Mouse (Mus musculus) limb, embryonic 13.5 days (tissue): ENCODE measurements around the gene Actg2. TPM values are rescaled to one million over a fixed set of nuclear protein-coding genes. Genes with fewer than 3 reads are reported as not detected.
A peak's percentile ranks its signal among the peaks of the same experiment; 100 is the strongest.

ENCODE experiments used
- ATAC-seq: fragments of 200-750 bp; cut with Nextera tagmentation; 2 replicates; pipeline ENCODE4 v1.8.0; 2017; ENCODE audit warnings: low read depth, moderate number of reproducible peaks, moderate TSS enrichment; ENCODE audit not compliant: low FRiP score
- H3K27ac ChIP-seq: fragments of 300-500 bp; sonication (generic); 2 replicates; pipeline ENCODE4 v1.5.1; 2015; ENCODE audit warnings: inconsistent platforms, mild to moderate bottlenecking, moderate library complexity
- H3K27me3 ChIP-seq: fragments of 300-500 bp; sonication (generic); 2 replicates; pipeline ENCODE4 v1.6.1; 2015; ENCODE audit warnings: mild to moderate bottlenecking, inconsistent platforms
- H3K36me3 ChIP-seq: fragments of 300-500 bp; sonication (generic); 2 replicates; pipeline ENCODE4 v1.6.1; 2015; ENCODE audit warnings: inconsistent platforms, mild to moderate bottlenecking, moderate library complexity
- H3K4me1 ChIP-seq: fragments of 300-500 bp; sonication (generic); 2 replicates; pipeline ENCODE4 v1.6.1; 2015; ENCODE audit warnings: inconsistent platforms
- H3K4me2 ChIP-seq: fragments of 300-500 bp; sonication (generic); replicated peaks from 2 replicates; pipeline ENCODE4 v1.6.1; 2015; ENCODE audit warnings: inconsistent platforms, mild to moderate bottlenecking, moderate library complexity
- H3K4me3 ChIP-seq: fragments of 300-500 bp; sonication (generic); 2 replicates; pipeline ENCODE4 v1.5.1; 2015; ENCODE audit warnings: moderate library complexity, mild to moderate bottlenecking, inconsistent platforms
- H3K9ac ChIP-seq: fragments of 300-500 bp; sonication (generic); 2 replicates; pipeline ENCODE4 v1.6.1; 2015; ENCODE audit warnings: mild to moderate bottlenecking, inconsistent platforms
- H3K9me3 ChIP-seq: fragments of 300-500 bp; sonication (generic); 2 replicates; pipeline ENCODE4 v1.6.1; 2016; ENCODE audit warnings: inconsistent platforms
- WGBS: fragments of 180-500 bp; shearing (Covaris S2); methylation state at CpG from one replicate; pipeline ENCODE4 v1.1.7; 2015; 5-methylcytosine and 5-hydroxymethylcytosine counted together
- polyA plus RNA-seq: library from polyadenylated mRNA; unstranded; fragments of >200 nt; fragmentation: Nextera tagmentation; extraction: Ambion mirVana; gene quantifications from 2 replicates; pipeline ENCODE4 v1.2.1, GENCODE M21; 2015

Gene Actg2
- polyA plus RNA-seq, 1 experiment from 2014 or later = 2.9 TPM

- Histone ChIP-seq H3K27ac (peak overlapping the region; percentile 75; the same call in 1 of the 2 replicates), H3K27me3 (no peaks in the 10 kb centered on the region), H3K4me2 (peak overlapping the region; percentile 71), H3K9me3 (no peaks in the 10 kb centered on the region), H3K4me1 (peaks cover 15% of the 10 kb centered on the region), H3K36me3 (peaks cover 4% of the 10 kb centered on the region; the same call in 1 of the 2 replicates), H3K9ac (peak overlapping the region; percentile 59), H3K4me3 (peak overlapping the region; percentile 74)
- WGBS = 26% methylated on average over 6 of the region's 6 CpGs
- peak; percentile 10; the same call in 1 of the 2 replicates for ATAC-seq
These were observed 28.9 kb downstream of the Actg2 start for GRCm38 (mm10) chr6:83507168-83507546.

DNA sequence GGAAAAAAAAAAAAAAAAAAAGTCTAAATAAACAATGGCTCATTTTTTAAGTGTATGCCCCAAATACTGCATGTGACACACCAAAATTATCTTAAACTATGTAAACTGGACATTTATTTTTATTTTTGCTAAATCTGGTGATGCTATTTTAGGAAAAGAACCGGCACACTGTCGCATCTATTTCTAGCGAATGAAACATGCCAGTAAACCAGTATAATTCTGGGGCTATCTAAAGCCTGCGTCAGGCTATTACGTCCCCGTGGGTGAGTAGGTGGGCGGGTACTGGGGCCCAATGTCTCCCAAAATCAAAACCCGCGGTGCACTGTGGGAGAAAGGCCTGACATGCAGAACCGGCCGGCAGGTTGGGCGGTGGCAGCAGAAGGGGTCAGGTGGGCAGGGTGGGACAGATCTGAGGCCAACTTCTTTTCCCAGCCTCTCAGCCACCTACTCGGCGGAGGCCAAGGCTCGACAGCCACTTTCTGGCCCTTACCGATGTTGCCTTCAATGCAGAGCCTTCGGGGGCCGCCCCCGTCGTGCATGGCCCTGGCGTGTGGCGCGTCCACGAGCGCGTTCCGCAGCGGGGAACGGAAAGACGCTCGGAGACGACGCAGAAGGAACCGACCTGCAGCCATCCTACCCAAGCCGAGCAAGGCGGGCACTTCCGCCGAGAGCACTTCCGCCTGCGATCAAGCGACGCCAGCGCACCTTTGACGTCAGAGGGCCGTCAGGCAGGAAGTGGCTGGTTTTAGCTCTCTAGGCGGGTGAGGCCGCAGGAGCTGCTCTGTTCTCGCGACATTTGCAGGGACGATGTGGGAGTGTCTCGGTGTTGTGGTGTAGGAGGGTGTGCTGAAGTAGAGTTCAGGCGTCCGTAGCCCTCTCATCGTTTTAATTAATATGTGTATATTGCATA, 29.6 kb downstream of the Actg2 start, which contains the start of gene Dguok:
Dguok (minus strand) TSS at position 712 of the 910 bp plus-strand sequence.
- peak within 1 kb of the TSS; percentile 86 for H3K9ac ChIP-seq
- no peaks in the 10 kb centered on the region for H3K27me3 ChIP-seq
- H3K4me1 ChIP-seq = peaks cover 15% of the 10 kb centered on the region
- H3K9me3 ChIP-seq = no peaks in the 10 kb centered on the region
- H3K36me3 ChIP-seq = peaks cover 4% of the 10 kb centered on the region; the same call in 1 of the 2 replicates
- H3K4me2 ChIP-seq = peak within 1 kb of the TSS; percentile 71
- peak within 1 kb of the TSS; percentile 96 for H3K27ac ChIP-seq
- WGBS = under 1% methylated on average over 54 of the region's 54 CpGs
- H3K4me3 ChIP-seq = peak within 1 kb of the TSS; percentile 74
- peak; percentile 99 for ATAC-seq

GRCm38 (mm10) chr6:83505554-83505953, 30.5 kb downstream of the Actg2 start:
- Histone ChIP-seq H3K4me2 (peak overlapping the region; percentile 71), H3K4me1 (peaks cover 15% of the 10 kb centered on the region), H3K9me3 (0 out of 2 replicates have a peak, but pooled peaks cover under 1% of the 10 kb centered on the region), H3K27ac (no peak overlapping the region), H3K4me3 (peak overlapping the region; percentile 74), H3K9ac (peak overlapping the region; percentile 86), H3K36me3 (peaks cover 4% of the 10 kb centered on the region; the same call in 1 of the 2 replicates), H3K27me3 (no peaks in the 10 kb centered on the region)
- 88% methylated on average over 4 of the region's 4 CpGs for WGBS
- ATAC-seq = no peak

- H3K27ac ChIP-seq = no peak overlapping the region
- H3K36me3 ChIP-seq = peaks cover 8% of the 10 kb centered on the region
- no peaks in the 10 kb centered on the region for H3K27me3 ChIP-seq
- no peak overlapping the region for H3K9ac ChIP-seq
- WGBS = 84% methylated on average over 3 of the region's 3 CpGs
- H3K4me1 ChIP-seq = peaks cover 15% of the 10 kb centered on the region
- H3K4me2 ChIP-seq = no peak overlapping the region
- no peak overlapping the region for H3K4me3 ChIP-seq
- ATAC-seq = no peak
- 0 out of 2 replicates have a peak, but pooled peaks cover 2% of the 10 kb centered on the region for H3K9me3 ChIP-seq
These were observed 32.7 kb downstream of the Actg2 start for GRCm38 (mm10) chr6:83503361-83503760.

DNA sequence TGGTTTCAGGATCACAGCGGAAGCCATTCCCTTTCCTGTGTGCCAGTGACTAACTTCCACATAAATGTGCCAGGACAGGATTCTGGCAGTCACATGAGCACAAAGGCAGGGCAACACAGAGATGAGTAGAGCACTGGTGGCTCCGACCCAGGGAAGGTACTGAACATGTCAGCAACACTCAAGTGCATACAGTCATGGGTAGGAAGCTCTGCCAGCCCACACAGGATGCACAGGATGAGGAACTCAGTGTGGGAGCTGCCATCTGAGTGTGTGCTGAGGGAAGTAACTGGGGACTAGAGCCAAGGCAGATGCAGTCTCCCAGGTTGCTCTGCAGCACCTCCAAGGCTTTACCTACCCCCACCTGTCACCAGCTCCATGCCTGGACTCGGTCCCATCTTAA, 33.4 kb downstream of the Actg2 start:
- Histone ChIP-seq H3K4me2 (no peak overlapping the region), H3K4me1 (peaks cover 15% of the 10 kb centered on the region), H3K4me3 (no peak overlapping the region), H3K9ac (peak overlapping the region; percentile 39; the same call in 1 of the 2 replicates), H3K27me3 (no peaks in the 10 kb centered on the region), H3K27ac (no peak overlapping the region), H3K36me3 (peaks cover 15% of the 10 kb centered on the region), H3K9me3 (0 out of 2 replicates have a peak, but pooled peaks cover 2% of the 10 kb centered on the region)
- 87% methylated on average over 3 of the region's 3 CpGs for WGBS
- no peak for ATAC-seq

GRCm38 (mm10) chr6:83501524-83502310, 34.3 kb downstream of the Actg2 start:
- H3K4me1 ChIP-seq = peaks cover 15% of the 10 kb centered on the region
- H3K9ac ChIP-seq = no peak overlapping the region
- 56% methylated on average over 9 of the region's 9 CpGs for WGBS
- no peak overlapping the region for H3K4me3 ChIP-seq
- peaks cover 23% of the 10 kb centered on the region for H3K36me3 ChIP-seq
- no peak for ATAC-seq
- H3K27me3 ChIP-seq = no peaks in the 10 kb centered on the region
- H3K27ac ChIP-seq = no peak overlapping the region
- 0 out of 2 replicates have a peak, but pooled peaks cover 2% of the 10 kb centered on the region for H3K9me3 ChIP-seq
- no peak overlapping the region for H3K4me2 ChIP-seq

DNA sequence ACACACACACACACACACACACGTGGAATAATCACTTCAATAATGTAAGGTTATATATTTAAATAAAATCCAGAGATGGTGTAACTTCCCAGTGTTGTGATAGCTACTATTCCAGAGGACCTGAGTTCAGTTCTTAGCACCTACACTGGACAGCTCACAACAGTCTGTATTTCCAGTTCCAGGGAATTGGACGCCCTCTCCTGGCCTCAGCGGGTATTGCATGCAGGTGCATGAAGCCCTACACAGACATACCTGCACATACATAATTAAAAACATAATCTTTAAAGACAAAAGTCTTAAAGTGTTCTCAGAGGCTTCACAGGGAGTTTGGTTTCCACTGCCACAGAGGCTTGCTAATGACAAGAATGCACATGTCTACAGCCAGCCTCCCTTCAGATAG, 35.6 kb downstream of the Actg2 start:
- Histone ChIP-seq H3K36me3 (peaks cover 34% of the 10 kb centered on the region), H3K4me2 (no peak overlapping the region), H3K9ac (no peak overlapping the region), H3K4me1 (peaks cover 10% of the 10 kb centered on the region), H3K27me3 (no peaks in the 10 kb centered on the region), H3K4me3 (no peak overlapping the region), H3K9me3 (0 out of 2 replicates have a peak, but pooled peaks cover 2% of the 10 kb centered on the region), H3K27ac (no peak overlapping the region)
- ATAC-seq = no peak
- 56% methylated on average over 3 of the region's 3 CpGs for WGBS

DNA sequence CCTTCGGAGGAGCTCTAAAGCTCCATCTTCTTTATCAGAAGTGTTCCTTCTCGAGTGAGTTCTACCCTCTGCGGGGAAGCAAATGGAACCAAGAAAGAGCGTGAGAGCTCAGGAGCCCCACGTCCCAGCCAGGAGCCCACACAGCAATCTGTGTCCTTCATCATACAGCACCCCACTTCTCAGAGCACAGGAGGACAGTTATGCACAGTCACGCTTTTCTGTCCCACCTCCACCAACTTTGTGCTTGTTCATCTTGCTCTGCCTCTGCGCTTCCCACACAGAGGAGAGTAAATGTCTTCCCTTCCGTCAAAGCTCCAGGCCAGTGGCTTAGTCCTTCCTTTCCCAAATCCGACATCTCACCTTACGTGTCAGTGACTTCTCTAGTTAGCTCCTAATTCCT, 37.0 kb downstream of the Actg2 start:
- H3K4me2 ChIP-seq = no peak overlapping the region
- no peak overlapping the region for H3K27ac ChIP-seq
- 0 out of 2 replicates have a peak, but pooled peaks cover 2% of the 10 kb centered on the region for H3K9me3 ChIP-seq
- H3K27me3 ChIP-seq = no peaks in the 10 kb centered on the region
- 91% methylated on average over 10 of the region's 10 CpGs for WGBS
- ATAC-seq = no peak
- no peaks in the 10 kb centered on the region for H3K4me1 ChIP-seq
- no peak overlapping the region for H3K9ac ChIP-seq
- H3K36me3 ChIP-seq = peaks cover 41% of the 10 kb centered on the region
- no peak overlapping the region for H3K4me3 ChIP-seq

- WGBS = 84% methylated on average over 22 of the region's 22 CpGs
- H3K27ac ChIP-seq = no peak overlapping the region
- 0 out of 2 replicates have a peak, but pooled peaks cover 2% of the 10 kb centered on the region for H3K9me3 ChIP-seq
- no peak overlapping the region for H3K4me2 ChIP-seq
- no peaks in the 10 kb centered on the region for H3K27me3 ChIP-seq
- peaks cover 48% of the 10 kb centered on the region for H3K36me3 ChIP-seq
- H3K9ac ChIP-seq = no peak overlapping the region; the same call in 1 of the 2 replicates
- H3K4me1 ChIP-seq = no peaks in the 10 kb centered on the region
- H3K4me3 ChIP-seq = no peak overlapping the region
- ATAC-seq = no peak
These were observed 39.0 kb downstream of the Actg2 start for GRCm38 (mm10) chr6:83496753-83497710.

GRCm38 (mm10) chr6:83496009-83496752, 39.9 kb downstream of the Actg2 start:
- Histone ChIP-seq H3K36me3 (peaks cover 51% of the 10 kb centered on the region), H3K4me1 (no peaks in the 10 kb centered on the region), H3K9me3 (0 out of 2 replicates have a peak, but pooled peaks cover 2% of the 10 kb centered on the region), H3K27me3 (no peaks in the 10 kb centered on the region), H3K4me3 (no peak overlapping the region), H3K27ac (no peak overlapping the region), H3K4me2 (no peak overlapping the region), H3K9ac (no peak overlapping the region)
- 86% methylated on average over 9 of the region's 9 CpGs for WGBS
- ATAC-seq = no peak
